Mouse (Mus musculus) heart, embryonic 11.5 days (tissue): ENCODE results near the gene Cadps2. TPM values are rescaled to one million over a fixed set of nuclear protein-coding genes. Genes with fewer than 3 reads are reported as not detected.

ENCODE experiments used
- ATAC-seq: fragments of 200-750 bp; cut with Nextera tagmentation; replicated peaks from 2 replicates; pipeline ENCODE4 v1.8.0; 2017; ENCODE audit warnings: moderate library complexity; ENCODE audit not compliant: insufficient number of reproducible peaks, low FRiP score, low TSS enrichment
- H3K27ac ChIP-seq: fragments of 300-500 bp; sonication (generic); 2 replicates; pipeline ENCODE4 v1.5.1; 2014; ENCODE audit warnings: mild to moderate bottlenecking, low read depth, low read length
- H3K27me3 ChIP-seq: fragments of 300-500 bp; sonication (generic); 2 replicates; pipeline ENCODE4 v1.6.1; 2014; ENCODE audit warnings: mild to moderate bottlenecking, low read length, mixed read lengths; ENCODE audit not compliant: control insufficient read depth, insufficient read depth
- H3K36me3 ChIP-seq: fragments of 300-500 bp; sonication (generic); 2 replicates; pipeline ENCODE4 v1.6.1; 2014; ENCODE audit warnings: mild to moderate bottlenecking, low read length, moderate library complexity, mixed read lengths; ENCODE audit not compliant: control insufficient read depth, insufficient read depth
- H3K4me1 ChIP-seq: fragments of 300-500 bp; sonication (generic); 2 replicates; pipeline ENCODE4 v1.6.1; 2014; ENCODE audit warnings: low read length; ENCODE audit not compliant: control insufficient read depth, insufficient read depth
- H3K4me2 ChIP-seq: fragments of 300-500 bp; sonication (generic); 2 replicates; pipeline ENCODE4 v1.6.1; 2014; ENCODE audit warnings: mild to moderate bottlenecking, moderate library complexity
- H3K4me3 ChIP-seq: fragments of 300-500 bp; sonication (generic); 2 replicates; pipeline ENCODE4 v1.5.1; 2014; ENCODE audit warnings: low read depth, low read length
- H3K9ac ChIP-seq: fragments of 300-500 bp; sonication (generic); 2 replicates; pipeline ENCODE4 v1.6.1; 2014; ENCODE audit warnings: mild to moderate bottlenecking, low read depth, low read length, moderate library complexity
- H3K9me3 ChIP-seq: fragments of 300-500 bp; sonication (generic); replicated peaks from 2 replicates; pipeline ENCODE4 v1.6.1; 2016; ENCODE audit warnings: low read length; ENCODE audit not compliant: control insufficient read depth
- WGBS: fragments of 180-500 bp; shearing (Covaris S2); extraction: QIAGEN DNeasy Blood & Tissue Kit; methylation state at CpG from one replicate; pipeline ENCODE4 v1.1.7; 2014; ENCODE audit not compliant: insufficient replicate concordance; 5-methylcytosine and 5-hydroxymethylcytosine counted together
- polyA plus RNA-seq: library from polyadenylated mRNA; unstranded; fragments of >200 nt; fragmentation: Nextera tagmentation; extraction: Ambion mirVana; gene quantifications from 2 replicates; pipeline ENCODE4 v1.2.1, GENCODE M21; 2014

Cadps2 gene
- polyA plus RNA-seq, 1 experiment from 2014 or later, result 1.2 TPM

DNA sequence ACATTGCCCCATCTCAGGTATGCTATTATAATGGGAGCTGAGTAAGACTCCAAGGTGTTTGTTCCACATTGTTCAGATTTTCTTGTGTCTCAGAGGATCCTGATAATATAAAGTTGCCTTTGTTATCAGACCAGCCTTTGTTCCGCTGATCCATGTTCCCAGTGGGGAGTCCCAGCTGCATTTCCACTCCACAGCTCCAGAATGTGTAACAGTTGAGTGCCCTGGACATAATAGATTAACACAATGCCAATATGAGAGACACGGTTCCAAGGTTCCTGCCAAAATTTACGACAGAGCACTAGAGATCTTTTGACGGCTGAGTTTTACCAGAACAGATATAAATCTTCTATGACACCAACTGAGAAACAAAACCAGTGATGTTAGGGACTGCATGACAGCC is 266.8 kb downstream of the Cadps2 start:
- H3K27me3 ChIP-seq, result no peaks in the 10 kb centered on the region
- H3K4me3 ChIP-seq, result no peak overlapping the region
- 68% methylated on average over 4 of the region's 4 CpGs for WGBS
- H3K4me2 ChIP-seq, result no peak overlapping the region
- ATAC-seq, result no peak
- H3K27ac ChIP-seq, result no peak overlapping the region
- H3K9ac ChIP-seq, result no peak overlapping the region
- H3K4me1 ChIP-seq, result no peaks in the 10 kb centered on the region
- no peaks in the 10 kb centered on the region for H3K36me3 ChIP-seq
- no peaks in the 10 kb centered on the region for H3K9me3 ChIP-seq

- H3K9me3 ChIP-seq, result no peaks in the 10 kb centered on the region
- no peak overlapping the region for H3K27ac ChIP-seq
- no peak for ATAC-seq
- no peak overlapping the region for H3K4me2 ChIP-seq
- no peaks in the 10 kb centered on the region for H3K27me3 ChIP-seq
- no peaks in the 10 kb centered on the region for H3K4me1 ChIP-seq
- no peaks in the 10 kb centered on the region for H3K36me3 ChIP-seq
- H3K9ac ChIP-seq, result no peak overlapping the region
- H3K4me3 ChIP-seq, result no peak overlapping the region
- 83% methylated on average over 4 of the region's 4 CpGs for whole genome bisulfite sequencing
Measured at GRCm38 (mm10) chr6:23569686-23570085, 269.5 kb downstream of the Cadps2 start.

- H3K4me1 ChIP-seq, result no peaks in the 10 kb centered on the region
- no peaks in the 10 kb centered on the region for H3K27me3 ChIP-seq
- WGBS, result 75% methylated on average over 1 of the region's 1 CpGs
- H3K4me2 ChIP-seq, result no peak overlapping the region
- H3K9ac ChIP-seq, result no peak overlapping the region
- no peak overlapping the region for H3K27ac ChIP-seq
- no peaks in the 10 kb centered on the region for H3K9me3 ChIP-seq
- ATAC-seq, result no peak
- no peak overlapping the region for H3K4me3 ChIP-seq
- H3K36me3 ChIP-seq, result no peaks in the 10 kb centered on the region
Measured at GRCm38 (mm10) chr6:23568688-23569087, 270.5 kb downstream of the Cadps2 start.

GRCm38 (mm10) chr6:23567651-23568050 is 271.6 kb downstream of the Cadps2 start:
- Histone ChIP-seq H3K4me1 (no peaks in the 10 kb centered on the region), H3K27ac (no peak overlapping the region), H3K9ac (no peak overlapping the region), H3K36me3 (no peaks in the 10 kb centered on the region), H3K27me3 (no peaks in the 10 kb centered on the region), H3K4me3 (no peak overlapping the region), H3K9me3 (no peaks in the 10 kb centered on the region), H3K4me2 (no peak overlapping the region)
- 84% methylated on average over 1 of the region's 1 CpGs for WGBS
- no peak for ATAC-seq

GRCm38 (mm10) chr6:23549874-23550273 is 289.3 kb downstream of the Cadps2 start:
- Histone ChIP-seq H3K4me1 (no peaks in the 10 kb centered on the region), H3K9me3 (no peaks in the 10 kb centered on the region), H3K27ac (no peak overlapping the region), H3K4me2 (no peak overlapping the region), H3K36me3 (no peaks in the 10 kb centered on the region), H3K9ac (no peak overlapping the region), H3K4me3 (no peak overlapping the region), H3K27me3 (no peaks in the 10 kb centered on the region)
- 72% methylated on average over 1 of the region's 1 CpGs for WGBS
- ATAC-seq, result no peak

GRCm38 (mm10) chr6:23523710-23524109 is 315.5 kb downstream of the Cadps2 start:
- no peaks in the 10 kb centered on the region for H3K9me3 ChIP-seq
- H3K4me1 ChIP-seq, result no peaks in the 10 kb centered on the region
- H3K36me3 ChIP-seq, result no peaks in the 10 kb centered on the region
- no peak overlapping the region for H3K4me2 ChIP-seq
- 85% methylated on average over 2 of the region's 2 CpGs for WGBS
- no peaks in the 10 kb centered on the region for H3K27me3 ChIP-seq
- H3K27ac ChIP-seq, result no peak overlapping the region
- no peak for ATAC-seq
- H3K4me3 ChIP-seq, result no peak overlapping the region
- no peak overlapping the region for H3K9ac ChIP-seq

DNA sequence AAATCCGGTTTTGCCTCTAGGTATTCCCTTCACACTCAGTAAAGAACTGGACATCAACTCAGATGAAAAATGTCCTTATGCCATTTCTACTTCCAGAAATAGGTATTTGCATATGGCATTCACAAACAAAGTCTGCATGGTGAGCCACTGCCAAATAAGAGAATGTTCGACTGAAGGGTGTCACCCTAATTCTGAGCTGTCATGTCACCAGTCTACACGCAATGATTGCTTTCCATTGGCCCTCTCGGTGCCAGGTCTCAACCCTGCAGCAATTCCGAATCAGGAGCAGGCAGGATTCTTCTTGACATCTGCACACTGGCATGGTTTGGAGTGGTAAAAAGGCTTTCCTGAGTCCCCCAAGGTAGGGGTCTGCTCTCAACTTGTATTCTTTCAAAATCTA is 316.7 kb downstream of the Cadps2 start:
- H3K9ac ChIP-seq, result no peak overlapping the region
- no peak overlapping the region for H3K4me2 ChIP-seq
- H3K27me3 ChIP-seq, result no peaks in the 10 kb centered on the region
- no peaks in the 10 kb centered on the region for H3K4me1 ChIP-seq
- H3K9me3 ChIP-seq, result no peaks in the 10 kb centered on the region
- H3K4me3 ChIP-seq, result no peak overlapping the region
- no peak overlapping the region for H3K27ac ChIP-seq
- 85% methylated on average over 5 of the region's 5 CpGs for WGBS
- no peak for ATAC-seq
- no peaks in the 10 kb centered on the region for H3K36me3 ChIP-seq

DNA sequence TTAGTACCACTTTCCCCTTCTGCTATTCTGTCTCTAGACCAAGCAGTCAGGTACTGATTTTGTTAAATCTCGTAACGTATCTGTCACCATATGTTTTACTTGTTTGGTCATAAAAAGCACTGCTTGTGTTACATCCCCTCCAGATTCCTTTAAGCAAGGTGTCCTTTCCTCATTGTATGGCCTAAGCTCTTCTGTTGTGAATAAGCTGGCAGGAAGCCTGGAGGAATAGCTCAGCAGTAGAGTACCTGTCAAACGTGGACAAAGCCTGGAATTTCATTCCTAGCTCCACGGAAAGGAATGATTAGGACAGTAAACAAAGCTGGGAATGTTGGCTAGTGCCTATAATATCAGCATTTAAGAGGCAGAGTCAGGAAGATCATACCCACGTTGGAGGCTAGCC is 340.6 kb downstream of the Cadps2 start:
- no peak for ATAC-seq
- no peak overlapping the region for H3K9ac ChIP-seq
- no peaks in the 10 kb centered on the region for H3K9me3 ChIP-seq
- no peak overlapping the region for H3K4me2 ChIP-seq
- H3K27me3 ChIP-seq, result no peaks in the 10 kb centered on the region
- no peaks in the 10 kb centered on the region for H3K36me3 ChIP-seq
- H3K4me3 ChIP-seq, result no peak overlapping the region
- 60% methylated on average over 5 of the region's 5 CpGs for WGBS
- no peak overlapping the region for H3K27ac ChIP-seq
- H3K4me1 ChIP-seq, result no peaks in the 10 kb centered on the region

DNA sequence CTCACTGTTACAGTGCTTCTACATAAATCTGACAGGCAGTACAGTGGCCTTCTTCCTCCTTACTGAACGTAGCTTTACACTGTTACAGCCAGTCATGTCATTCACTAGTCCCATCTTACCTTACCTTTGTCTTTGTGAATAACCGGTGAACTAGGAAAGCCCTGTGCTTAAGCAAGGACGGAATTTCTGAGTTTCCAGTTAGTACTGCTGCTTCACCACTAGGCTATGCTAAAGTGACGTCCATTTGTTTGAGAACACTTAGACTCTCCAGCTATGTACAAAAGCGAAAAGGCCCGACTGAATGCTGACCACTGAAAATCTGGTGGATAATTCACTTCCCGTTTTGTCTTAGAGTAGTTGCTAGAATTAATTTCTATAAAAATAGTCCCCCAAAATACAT is 347.4 kb downstream of the Cadps2 start:
- Histone ChIP-seq H3K36me3 (no peaks in the 10 kb centered on the region), H3K4me1 (no peaks in the 10 kb centered on the region), H3K4me2 (no peak overlapping the region), H3K9ac (no peak overlapping the region), H3K9me3 (no peaks in the 10 kb centered on the region), H3K27me3 (no peaks in the 10 kb centered on the region), H3K4me3 (no peak overlapping the region), H3K27ac (no peak overlapping the region)
- no peak for ATAC-seq
- WGBS, result 44% methylated on average over 7 of the region's 7 CpGs
